Mouse (Mus musculus) liver, postnatal 0 days (tissue): ENCODE data around the gene Cntn5.

Experiments used
- CTCF ChIP-seq: sonication (generic); IDR thresholded peaks from 2 replicates; pipeline ENCODE4 v1.5.1; 2016; ENCODE audit warnings: antibody characterized with exemption, low read depth
- EP300 ChIP-seq: IDR thresholded peaks from 2 replicates; pipeline ENCODE4 v1.6.1; 2016; ENCODE audit warnings: antibody characterized with exemption, low read depth, mild to moderate bottlenecking

DNA sequence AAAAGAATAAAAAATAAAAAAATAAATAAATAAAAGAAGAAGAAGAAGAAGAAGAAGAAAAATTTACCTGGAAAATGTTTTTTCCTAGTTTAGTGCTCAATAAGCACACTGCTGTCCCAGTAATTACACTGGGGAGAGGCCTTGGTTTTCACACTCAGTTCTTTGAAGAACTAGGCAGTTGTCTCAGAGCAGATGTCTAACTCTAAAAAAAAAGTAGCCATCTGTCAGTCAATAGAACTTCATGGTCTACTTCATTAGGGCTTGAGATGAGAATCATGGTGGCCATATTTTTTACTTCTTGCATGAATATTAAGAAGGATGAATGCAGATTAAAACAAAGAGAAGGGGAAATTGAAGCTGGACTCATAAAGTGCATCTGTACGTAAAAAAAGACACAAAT, 246.5 kb downstream of the Cntn5 start:
- TF ChIP-seq CTCF: no peak
- no peak for TF ChIP-seq EP300
